Mouse (Mus musculus): ENCODE measurements around the gene Itih3.

Gene Itih3

DNA sequence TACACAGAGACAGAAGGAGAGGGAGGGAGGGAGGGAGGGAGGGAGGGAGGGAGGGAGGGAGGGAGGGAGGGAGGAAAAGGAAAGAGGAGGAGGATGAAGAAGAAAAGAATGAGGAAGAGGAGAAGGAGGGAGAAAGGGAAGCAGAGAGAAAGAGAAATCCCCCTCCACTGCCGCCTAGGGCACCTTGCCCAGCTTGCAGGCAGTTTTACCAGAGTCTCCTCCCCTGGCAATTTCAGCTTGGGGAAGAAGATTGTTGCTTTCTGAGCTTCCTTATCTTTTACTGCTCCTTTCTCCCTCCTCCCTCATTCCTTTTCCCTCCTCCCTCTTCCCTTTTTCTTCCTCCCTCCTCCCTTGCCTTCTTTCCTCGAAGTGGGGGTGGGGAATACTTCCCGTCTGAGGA lies 20.5 kb downstream of the Itih3 start:
- no peak for DNase-seq (ENCODE audit: extremely low spot score, low read depth, low spot score)

DNA sequence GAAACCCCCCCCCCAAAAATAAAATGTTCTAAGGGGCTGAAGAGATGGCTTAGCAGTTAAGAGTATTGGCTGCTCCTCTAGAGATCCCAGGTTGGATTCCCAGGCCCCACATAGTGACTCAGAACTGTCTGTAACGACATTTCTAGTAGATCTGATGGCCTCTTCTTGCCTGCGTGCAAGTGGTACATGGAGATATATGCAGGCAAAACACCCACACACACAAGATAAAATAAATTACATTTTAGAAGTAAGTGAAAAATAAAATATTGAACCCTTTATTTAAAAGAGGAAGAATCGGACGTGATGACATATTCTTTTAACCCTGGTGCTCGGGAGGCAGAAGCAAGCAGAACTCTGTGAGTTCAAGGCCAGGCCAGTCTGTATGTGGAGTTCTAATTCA lies 20.9 kb downstream of the Itih3 start:
- DNase-seq (ENCODE audit: extremely low spot score, low read depth, low spot score), result no peak

DNA sequence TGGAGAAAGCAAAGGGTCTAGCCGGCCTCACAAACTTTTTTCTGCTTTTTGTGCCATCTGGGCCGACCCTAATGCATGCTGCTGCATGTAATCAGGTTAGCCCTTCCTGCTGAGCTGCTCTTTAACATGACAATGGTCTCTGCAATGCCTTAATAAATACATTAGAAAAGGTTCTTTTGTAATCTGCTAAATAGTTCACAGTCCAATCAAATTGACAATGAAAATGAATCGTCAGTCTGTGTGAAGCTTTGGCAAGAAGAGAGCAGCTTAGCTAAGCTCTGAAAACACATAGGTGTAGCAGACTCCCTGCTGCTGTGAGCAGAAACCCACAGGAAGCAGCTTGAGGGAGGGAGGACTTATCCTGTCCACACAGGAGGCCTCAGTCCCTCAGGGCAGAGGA lies 23.6 kb downstream of the Itih3 start:
- DNase-seq (ENCODE audit: extremely low spot score, low read depth, low spot score), result no peak

DNA sequence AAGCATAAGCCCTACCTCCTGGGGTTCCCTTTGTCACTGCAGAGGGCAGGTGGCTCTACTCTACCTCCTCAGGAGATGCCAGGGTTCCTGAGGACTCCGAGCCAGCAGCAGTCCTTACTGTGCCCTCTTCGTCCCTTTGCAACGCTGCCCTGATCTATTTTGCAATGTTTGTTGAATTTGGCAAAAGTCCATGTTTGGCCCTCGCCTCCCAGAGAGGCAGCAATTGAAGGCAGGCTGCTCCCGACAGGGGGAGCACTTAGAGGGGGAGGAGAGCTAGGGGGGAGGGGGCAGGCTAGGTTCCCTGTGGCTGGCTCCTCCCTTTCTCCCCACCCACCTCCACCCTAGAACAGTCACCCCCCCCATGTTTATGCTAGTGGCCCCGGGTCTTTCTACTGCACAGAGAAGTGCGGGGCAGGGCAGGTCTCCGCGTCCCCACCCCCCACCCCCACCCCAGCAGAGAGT lies 35.3 kb downstream of the Itih3 start:
- no peak for DNase-seq (ENCODE audit: extremely low spot score, low read depth, low spot score)

DNA sequence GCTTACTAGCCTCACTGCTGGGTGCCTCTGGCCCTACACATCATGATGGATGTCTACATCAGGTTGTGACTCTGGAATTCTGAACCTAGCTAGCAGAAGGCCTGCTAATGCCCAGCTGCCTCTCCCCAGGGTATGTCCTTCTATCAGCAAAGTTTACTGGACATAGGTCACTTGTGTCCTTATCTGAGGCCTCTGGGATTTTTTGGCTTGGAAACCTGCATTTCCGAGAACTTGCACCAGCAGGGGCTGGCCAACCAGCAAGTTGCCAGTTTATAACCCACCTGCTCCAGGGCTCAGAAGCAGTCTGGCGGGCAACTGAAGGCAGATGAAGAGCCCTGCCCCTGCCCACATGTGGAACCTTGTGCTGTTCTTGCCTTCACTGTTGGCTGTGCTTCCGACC lies 37.4 kb downstream of the Itih3 start, which contains the start of gene Itih4:
Gene Itih4, plus strand, starts transcription at position 273 of the 400 bp plus-strand sequence.
- DNase-seq (ENCODE audit: extremely low spot score, low read depth, low spot score), result no peak

DNA sequence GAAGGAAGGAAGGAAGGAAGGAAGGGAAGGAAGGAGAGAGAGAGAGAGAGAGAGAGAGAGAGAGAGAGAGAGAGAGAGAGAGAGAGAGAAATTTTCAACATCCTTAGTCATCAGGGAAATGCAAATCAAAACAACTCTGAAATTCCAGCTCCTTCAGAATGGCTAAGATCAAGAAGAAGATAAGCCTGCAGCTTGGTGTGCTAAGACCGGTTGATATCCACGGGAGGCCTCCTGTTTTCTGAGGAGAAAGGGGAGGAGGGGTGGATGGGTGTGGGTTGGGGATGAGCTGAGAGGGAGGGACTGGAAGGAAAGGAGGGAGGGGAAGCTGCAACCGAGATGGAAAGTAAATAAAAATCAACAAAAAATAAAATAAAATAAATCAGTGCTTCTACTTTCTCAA lies 38.3 kb downstream of the Itih3 start:
- DNase-seq (ENCODE audit: extremely low spot score, low read depth, low spot score), result no peak

DNA sequence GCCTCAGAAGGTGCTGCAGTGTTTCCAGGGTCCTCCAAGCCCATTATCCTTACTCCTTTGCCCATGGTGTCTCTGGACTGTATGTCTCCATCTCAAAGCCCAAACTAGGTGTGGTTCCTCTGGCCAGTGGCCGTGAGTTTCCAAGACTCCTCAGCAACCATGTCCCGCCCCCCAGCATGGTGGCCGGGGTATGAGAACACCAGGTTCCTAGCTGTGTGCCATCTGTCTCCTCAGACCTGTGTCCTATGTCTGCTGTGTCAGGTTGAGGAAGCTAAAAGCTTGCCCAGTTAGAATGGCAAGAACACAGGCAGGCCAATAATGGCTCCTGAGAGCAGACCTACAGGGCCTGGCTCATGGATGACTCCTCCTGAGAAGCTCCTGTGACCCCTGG lies 41.8 kb downstream of the Itih3 start:
- no peak for DNase-seq (ENCODE audit: extremely low spot score, low read depth, low spot score)

DNA sequence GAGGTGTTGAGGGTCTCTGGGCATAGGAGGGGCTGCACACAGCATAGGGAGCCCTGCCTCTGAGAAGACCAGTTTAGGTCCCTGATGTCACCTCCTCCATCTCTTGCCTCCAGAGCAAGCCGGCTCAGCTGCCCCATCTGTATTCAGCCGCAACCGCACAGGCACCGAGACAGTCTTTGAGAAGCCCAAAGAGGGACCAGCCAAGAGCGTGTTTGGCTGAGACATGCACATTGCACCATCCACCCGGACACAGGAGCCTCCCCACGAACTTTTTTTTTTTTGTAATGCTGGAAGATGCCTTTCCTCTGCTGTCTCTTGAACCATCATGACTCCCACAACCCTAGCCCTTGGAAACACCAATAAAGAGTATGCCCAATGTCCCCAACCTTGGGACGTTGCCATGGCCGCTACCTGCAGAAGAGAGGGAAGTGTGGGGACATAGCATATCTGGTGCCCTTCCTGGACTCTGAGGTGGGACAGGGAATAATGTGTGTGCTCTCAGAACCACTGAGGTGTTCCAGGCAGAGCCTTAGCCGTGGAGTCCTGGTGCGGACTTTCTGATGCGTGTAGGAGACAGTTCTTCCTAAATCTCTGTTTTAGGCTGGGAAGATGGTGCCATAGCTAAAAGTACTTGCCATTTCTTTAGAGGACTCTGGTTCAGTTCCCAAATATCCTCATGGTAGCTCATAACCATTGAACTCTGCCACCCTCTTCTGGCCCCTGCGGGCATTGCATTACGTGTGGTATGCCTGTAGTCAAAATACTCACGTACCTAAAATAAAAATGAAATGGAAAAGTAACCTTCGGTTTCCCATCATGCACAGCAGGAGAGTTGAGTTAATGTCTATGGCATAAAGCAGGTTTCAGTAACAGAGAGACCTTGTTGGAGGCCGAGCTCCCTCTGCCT lies 42.5 kb downstream of the Itih3 start:
- peak; percentile 8 for DNase-seq (ENCODE audit: extremely low spot score, low read depth, low spot score)

DNA sequence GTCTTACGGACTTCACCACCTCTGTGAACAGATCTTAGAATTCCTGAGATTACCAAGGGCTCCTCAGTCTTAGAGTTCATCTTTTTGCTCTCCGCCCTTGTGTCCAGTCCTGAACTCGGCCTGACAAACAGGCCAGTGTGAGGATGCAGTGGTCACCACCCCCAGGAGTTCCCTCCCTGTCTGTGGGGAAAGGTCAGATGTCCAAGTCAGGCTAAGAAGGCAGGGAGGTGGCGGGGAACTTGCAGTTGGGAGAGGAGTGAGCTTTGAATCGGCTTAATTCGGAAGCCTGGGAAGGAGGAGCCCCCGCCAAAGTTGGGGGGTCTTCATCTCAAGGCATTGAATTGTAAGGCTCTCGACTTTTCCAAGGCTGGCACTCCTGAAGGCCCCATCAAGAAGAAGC lies 43.3 kb downstream of the Itih3 start:
- DNase-seq (ENCODE audit: extremely low spot score, low read depth, low spot score), result no peak

DNA sequence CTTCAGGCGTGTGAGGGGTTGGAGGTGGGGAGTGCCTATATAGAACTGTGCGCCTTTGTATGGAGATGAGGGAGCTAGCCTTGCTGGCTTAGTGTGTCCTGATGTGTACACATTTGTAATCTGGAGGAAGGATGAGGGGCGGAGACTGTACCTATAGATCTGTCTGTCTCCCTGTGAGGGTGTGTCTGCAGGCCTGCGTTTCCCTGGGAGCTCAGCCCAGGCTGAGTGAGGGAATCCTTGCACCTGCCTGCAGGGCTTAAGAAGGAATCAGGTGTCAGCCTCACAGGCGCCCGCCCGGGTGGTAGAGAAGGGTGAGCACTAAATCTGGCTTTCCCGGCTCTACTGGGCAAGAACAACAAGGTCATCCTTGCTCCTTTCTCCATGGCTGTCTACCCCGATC lies 43.8 kb downstream of the Itih3 start:
- DNase-seq (ENCODE audit: extremely low spot score, low read depth, low spot score), result no peak

DNA sequence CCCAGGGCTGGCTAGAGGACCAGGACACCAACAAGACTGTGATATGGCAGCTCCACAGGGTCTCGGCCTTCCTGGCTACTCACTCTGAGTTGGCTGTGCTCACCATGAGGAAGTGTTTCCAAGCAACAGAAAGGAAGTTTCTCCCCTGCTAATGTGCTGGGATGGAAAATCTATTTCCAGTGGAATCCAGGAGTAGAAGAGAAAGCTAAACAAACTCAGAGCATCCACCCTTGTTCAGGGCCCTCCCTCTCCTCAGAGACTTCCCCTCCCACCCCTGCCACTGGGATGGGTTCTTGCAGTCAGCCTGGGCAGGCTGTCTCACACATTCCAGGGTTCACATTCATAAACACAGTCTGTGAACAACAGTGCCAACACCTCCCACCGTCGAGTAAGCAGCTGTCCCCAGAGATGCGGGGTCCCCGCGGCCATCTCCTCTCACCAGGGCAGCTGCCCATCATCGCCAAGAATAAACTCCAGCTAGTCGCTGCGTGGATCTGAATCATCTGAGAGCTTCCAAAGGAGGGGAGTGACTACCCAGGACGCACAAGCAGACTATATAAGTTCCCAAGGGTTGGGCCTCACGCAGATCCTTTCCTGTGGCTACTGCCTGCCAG lies 44.5 kb downstream of the Itih3 start, which contains the start of gene Mustn1:
Gene Mustn1, plus strand, starts transcription at position 243 of the 614 bp plus-strand sequence.
- no peak for DNase-seq (ENCODE audit: extremely low spot score, low read depth, low spot score)

DNA sequence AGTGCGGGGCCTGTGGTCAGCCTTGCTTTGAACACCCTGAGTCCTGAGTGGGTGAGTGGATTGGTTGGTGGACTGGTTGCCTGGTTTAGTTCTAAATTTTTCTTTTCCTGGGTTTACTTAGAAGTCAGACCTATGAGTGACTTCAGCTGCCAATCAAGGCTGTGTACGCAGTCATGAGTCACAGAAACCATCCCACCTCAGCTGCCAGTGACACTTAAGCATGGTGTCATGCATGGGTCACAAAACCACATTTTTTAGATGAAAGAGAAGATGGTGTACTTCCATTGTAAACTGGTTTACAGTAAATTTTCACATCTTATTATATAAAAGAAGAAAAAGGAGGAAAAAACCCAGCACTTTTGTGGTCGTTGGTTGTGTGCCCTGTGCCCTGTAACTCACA lies 45.7 kb downstream of the Itih3 start:
- no peak for DNase-seq (ENCODE audit: extremely low spot score, low read depth, low spot score)

DNA sequence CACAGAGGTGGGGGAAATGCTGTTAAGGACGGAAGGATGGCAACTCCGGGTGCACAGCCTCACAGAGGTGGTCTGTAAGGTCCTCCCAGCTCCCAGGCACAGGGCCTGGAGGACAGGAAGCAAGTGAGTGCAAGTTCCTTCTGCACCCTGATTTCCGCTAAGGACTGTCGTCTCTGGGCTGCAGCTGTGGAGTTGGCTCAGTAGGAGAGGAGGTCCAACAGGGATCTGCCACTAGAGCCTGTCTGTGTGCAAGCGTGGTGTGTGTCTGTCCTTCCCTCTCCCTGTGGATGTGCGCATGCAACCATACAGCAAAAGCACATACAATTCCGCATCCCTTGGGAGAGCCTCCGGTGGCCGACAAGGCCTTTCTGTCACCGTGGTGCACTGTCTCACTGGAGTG lies 47.1 kb downstream of the Itih3 start:
- no peak for DNase-seq (ENCODE audit: extremely low spot score, low read depth, low spot score)

DNA sequence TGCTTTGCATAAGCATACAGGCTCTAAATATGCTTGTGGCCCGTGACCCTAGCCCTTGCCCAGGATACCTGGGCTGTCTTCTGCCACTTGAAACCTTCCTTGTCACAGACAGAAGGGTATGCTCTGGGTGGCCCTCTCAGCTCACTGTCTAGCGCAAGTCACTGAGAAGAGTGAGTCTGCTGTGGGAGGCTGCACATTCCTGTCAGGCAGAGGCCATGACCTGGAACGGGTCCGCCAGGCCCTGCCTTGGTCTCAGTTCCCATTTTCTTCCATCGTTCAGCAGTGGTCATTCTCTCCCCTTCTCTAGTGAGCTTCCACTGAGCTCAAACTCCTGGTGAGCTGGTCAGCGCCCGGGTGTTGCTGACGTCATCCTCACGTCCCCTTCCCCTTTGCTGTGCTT lies 47.6 kb downstream of the Itih3 start:
- DNase-seq (ENCODE audit: extremely low spot score, low read depth, low spot score), result no peak

DNA sequence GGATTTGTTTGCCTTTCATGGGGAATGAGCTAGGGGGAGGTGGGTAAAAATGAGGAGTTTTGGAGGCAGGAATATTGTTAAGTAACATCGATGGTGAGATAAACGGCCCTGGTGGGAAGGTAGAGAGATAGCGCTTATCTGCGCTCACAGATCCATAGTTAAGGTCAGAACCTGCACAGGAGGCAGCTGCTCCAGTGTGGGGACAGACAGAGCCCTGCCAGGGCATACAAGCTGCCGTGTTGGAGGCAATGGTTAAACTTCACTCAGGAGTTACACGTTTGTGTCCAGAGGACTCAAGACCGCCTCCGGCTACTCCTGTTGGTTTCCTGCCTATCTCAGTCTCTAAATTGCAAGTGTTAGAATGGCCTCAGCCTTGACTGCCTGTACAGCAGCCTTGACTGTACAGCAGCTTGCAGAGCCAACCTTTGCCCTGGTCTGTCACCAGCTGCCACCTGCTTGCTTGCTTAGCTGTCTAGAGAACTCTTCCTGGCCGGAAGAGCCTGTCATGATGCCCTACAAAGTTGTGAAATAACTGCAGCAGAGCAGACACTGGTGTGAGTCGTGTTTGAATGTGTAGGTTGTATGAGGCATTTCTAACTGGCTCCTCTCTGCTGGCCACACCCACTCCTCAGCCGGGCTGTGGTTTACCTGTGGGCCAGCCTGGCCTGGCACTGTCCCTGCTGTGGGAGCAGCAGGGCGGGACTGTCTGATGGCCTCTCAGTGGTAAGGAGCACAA lies 48.3 kb downstream of the Itih3 start:
- DNase-seq (ENCODE audit: extremely low spot score, low read depth, low spot score), result no peak

DNA sequence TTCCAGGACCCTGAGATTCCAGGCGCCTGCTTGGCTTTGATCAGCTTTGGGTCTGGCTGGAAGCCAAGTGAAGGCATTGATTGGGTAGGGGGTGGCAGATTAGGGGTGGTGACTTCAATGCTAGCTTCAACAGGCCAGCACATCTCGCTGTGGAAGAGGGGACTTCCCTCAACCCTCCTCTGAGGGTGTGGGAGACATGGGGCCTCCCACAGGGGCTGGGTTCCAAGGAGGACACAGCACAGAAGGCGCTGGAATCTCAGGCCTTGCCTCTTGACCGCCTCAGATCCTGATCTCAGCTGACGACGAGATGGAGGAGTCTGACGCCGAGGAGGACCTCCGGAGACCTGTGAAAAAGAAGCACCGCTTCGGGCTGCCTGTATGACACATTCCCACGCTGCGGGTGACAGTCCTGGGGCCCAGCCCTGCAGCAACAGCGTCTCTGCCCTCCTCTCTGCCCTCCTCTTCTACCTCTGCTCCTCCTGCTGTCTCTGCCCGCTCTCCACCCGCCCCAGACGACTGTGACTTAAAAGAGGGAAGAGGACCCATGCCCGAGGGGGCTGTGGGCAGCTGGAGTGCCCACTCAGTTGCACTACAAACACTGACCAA lies 49.4 kb downstream of the Itih3 start:
- no peak for DNase-seq (ENCODE audit: extremely low spot score, low read depth, low spot score)

DNA sequence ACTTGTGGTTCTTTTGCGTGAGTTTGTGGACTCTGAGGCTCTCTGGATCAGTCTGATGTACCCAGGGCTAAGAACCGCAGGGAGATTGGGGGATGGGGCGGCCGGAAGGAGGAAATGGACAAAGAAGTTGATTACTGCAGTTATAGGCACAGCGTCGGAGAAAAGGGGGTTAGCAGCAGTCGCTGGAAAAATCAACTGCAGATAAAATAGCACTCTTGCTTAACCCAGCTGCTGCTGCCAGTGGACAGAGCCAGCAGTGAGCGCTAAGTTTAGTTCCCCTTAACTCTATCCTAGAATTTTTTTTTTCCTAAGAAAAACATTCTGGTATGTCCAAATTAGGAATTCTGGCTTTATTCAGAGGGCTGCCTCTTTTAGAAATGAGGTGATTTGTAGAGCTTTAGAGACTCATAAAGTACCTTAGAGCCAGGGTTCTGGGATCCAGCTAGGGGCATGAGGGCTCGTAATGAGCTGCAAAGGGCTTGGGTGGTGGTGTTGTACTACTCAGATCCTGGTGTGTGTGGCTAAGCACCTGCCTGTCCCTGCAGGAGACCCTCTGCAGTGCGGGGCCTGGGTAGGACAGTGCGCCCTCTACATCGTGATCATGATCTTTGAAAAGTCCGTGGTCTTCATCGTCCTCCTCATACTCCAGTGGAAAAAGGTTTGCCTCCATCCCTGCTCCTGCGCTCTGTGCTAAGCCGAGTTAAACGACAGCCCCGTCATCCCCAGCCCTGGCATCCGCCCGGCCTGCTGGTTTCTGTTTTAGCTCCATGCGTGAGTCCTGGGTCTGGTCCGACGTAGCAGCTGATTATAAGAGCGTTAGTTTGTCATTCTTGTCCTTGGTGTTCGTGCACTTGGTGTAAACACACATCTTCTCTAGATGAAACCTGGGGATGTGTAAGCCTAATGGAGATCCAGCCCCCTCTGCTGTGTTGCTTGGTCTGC lies 53.1 kb downstream of the Itih3 start:
- DNase-seq (ENCODE audit: extremely low spot score, low read depth, low spot score), result no peak

DNA sequence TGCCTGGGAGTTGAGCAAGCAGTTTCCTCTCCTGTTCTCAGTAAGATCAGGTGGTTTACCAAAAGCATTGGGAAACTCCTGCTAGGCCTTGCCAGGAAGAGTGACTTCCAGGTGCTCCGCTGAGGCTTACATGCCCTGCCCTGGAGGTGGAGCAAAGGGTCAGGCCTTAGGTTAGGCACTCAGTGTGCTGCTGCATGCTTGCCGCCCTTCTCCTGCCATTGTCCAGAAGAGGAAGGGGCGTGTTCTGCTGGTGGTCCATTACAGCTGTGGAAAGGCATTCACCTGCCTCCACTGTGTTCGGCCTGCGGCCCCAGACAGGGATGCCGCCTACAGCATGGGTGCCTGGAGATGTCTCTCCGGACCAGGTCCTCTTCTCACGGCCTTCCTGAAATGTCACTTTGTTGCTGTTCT lies 54.2 kb downstream of the Itih3 start:
- DNase-seq (ENCODE audit: extremely low spot score, low read depth, low spot score), result no peak

DNA sequence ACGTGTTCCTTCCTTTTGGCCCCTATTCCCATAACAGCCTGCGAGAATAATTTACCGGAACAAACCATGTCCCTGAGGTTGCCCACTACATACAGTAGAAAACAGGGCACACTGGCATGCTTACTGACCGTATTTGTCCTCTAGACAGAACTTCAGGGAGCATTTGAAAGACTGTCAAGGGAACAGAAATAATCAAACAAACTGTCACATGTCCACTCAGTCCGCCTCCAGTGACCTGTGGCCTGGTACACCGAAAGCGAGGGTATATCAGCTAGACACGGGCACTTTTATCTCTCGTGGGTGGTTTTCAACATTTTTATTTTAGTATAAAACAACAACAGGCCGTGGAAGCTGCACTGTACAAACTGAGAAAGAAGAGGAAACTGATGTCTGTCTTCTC lies 54.7 kb downstream of the Itih3 start:
- no peak for DNase-seq (ENCODE audit: extremely low spot score, low read depth, low spot score)

DNA sequence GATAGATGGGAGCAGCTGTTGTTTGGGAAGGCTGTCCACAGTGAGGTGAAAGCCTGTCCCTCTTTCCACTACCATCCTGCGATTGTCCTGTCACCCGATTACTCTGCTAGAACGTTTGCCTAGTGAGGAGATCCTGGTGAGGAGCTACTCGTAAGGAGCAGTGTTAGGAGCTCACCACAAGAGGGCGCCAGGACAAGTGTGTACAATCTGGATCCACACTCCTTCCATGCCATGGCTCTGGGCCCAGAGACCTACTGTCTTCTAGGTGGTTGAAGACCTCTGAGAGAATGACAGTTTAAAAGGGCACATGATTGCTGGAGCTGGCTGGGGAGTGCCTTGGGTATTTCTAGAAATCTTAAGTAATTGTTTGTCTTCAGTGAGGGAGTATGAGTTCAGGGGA lies 56.5 kb downstream of the Itih3 start:
- DNase-seq (ENCODE audit: extremely low spot score, low read depth, low spot score), result peak; percentile 28
